Mouse (Mus musculus): Measurements from ENCODE around the gene Ltbp3. TPM values are rescaled to one million over a fixed set of nuclear protein-coding genes. Genes with fewer than 3 reads are reported as not detected.
A peak's percentile ranks its signal among the peaks of the same experiment; 100 is the strongest.

Ltbp3 gene
- polyA plus RNA-seq, 1 experiment from 2014 or later = 2.7 TPM

- H3K9ac ChIP-seq = peak overlapping the region; percentile 39; the same call in 1 of the 2 replicates
- H3K9me3 ChIP-seq (replicated peaks) = no peaks in the 10 kb centered on the region
- peak overlapping the region; percentile 25 for H3K4me3 ChIP-seq (replicated peaks)
- H3K4me1 ChIP-seq (replicated peaks) = peaks cover 13% of the 10 kb centered on the region
- WGBS (ENCODE audit: insufficient replicate concordance) = 27% methylated on average over 36 of the region's 36 CpGs
- ATAC-seq (ENCODE audit: low read depth) = no peak; the same call in 1 of the 2 replicates
- peaks cover 67% of the 10 kb centered on the region for H3K27me3 ChIP-seq
- peaks cover 47% of the 10 kb centered on the region for H3K36me3 ChIP-seq
- H3K27ac ChIP-seq = no peak overlapping the region
- H3K4me2 ChIP-seq = peak overlapping the region; percentile 51
- DNase-seq = no peak
Observed at GRCm38 (mm10) chr19:5756991-5757636, 16.4 kb downstream of the Ltbp3 start.

- DNase-seq (no peak), ATAC-seq (ENCODE audit: low read depth) (no peak)
- Histone ChIP-seq H3K36me3 (peaks cover 62% of the 10 kb centered on the region), H3K27ac (no peak overlapping the region), H3K4me1 (replicated peaks) (peaks cover 13% of the 10 kb centered on the region), H3K27me3 (peaks cover 49% of the 10 kb centered on the region), H3K9me3 (replicated peaks) (no peaks in the 10 kb centered on the region), H3K4me3 (replicated peaks) (no peak overlapping the region), H3K4me2 (no peak overlapping the region), H3K9ac (no peak overlapping the region)
- 84% methylated on average over 14 of the region's 14 CpGs for WGBS (ENCODE audit: insufficient replicate concordance)
Observed at GRCm38 (mm10) chr19:5758878-5759403, 18.2 kb downstream of the Ltbp3 start.

DNA sequence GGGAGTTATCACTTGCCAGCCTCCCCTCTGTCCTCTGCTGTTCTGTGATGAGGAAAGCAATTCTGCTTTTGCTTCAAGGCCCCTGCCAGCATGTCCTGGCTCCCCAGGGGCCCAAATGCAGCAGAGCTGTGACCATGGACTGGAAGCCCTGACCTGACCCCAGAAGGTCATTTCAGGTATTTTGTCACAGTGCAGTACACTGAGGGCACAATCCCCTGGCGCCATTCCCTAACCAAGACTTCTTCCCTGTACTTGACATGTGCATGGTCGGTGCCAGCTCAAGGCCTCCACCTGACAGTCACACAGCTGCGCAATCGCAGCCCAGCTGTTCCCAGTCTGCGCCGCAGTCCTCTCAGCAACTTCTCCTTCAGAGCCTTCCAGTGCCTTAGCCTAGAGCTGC, 22.5 kb downstream of the Ltbp3 start:
- no peak for DNase-seq
- Histone ChIP-seq H3K4me2 (no peak overlapping the region), H3K36me3 (peaks cover 95% of the 10 kb centered on the region)

GRCm38 (mm10) chr19:5767271-5767670, 26.6 kb downstream of the Ltbp3 start:
- H3K27ac ChIP-seq = no peak overlapping the region
- H3K9ac ChIP-seq = no peak overlapping the region
- ATAC-seq (ENCODE audit: low read depth) = no peak
- 67% methylated on average over 4 of the region's 4 CpGs for WGBS (ENCODE audit: insufficient replicate concordance)
- no peaks in the 10 kb centered on the region for H3K27me3 ChIP-seq
- no peak overlapping the region for H3K4me3 ChIP-seq (replicated peaks)
- peaks cover 31% of the 10 kb centered on the region for H3K4me1 ChIP-seq (replicated peaks)
- H3K36me3 ChIP-seq = peaks cover 70% of the 10 kb centered on the region
- H3K4me2 ChIP-seq = no peak overlapping the region
- no peak for DNase-seq
- H3K9me3 ChIP-seq (replicated peaks) = no peaks in the 10 kb centered on the region

More for the DNA sequence above, 22.5 kb downstream of the Ltbp3 start:
- Histone ChIP-seq H3K9ac (no peak overlapping the region), H3K27ac (0 out of 2 replicates have a peak overlapping the region, but pooled peaks have one; percentile 6), H3K27me3 (peaks cover 6% of the 10 kb centered on the region), H3K4me1 (replicated peaks) (peaks cover 3% of the 10 kb centered on the region; the same call in 1 of the 2 replicates), H3K9me3 (replicated peaks) (no peaks in the 10 kb centered on the region), H3K4me3 (replicated peaks) (no peak overlapping the region)
- WGBS (ENCODE audit: insufficient replicate concordance) = 87% methylated on average over 6 of the region's 6 CpGs
- ATAC-seq (ENCODE audit: low read depth) = no peak

GRCm38 (mm10) chr19:5770311-5770710, 29.6 kb downstream of the Ltbp3 start:
- H3K9me3 ChIP-seq (replicated peaks) = no peaks in the 10 kb centered on the region
- H3K9ac ChIP-seq = peak overlapping the region; percentile 82
- no peaks in the 10 kb centered on the region for H3K27me3 ChIP-seq
- H3K36me3 ChIP-seq = peaks cover 43% of the 10 kb centered on the region
- H3K27ac ChIP-seq = peak overlapping the region; percentile 78
- H3K4me3 ChIP-seq (replicated peaks) = peak overlapping the region; percentile 73
- DNase-seq (no peak), ATAC-seq (ENCODE audit: low read depth) (no peak)
- WGBS (ENCODE audit: insufficient replicate concordance) = 38% methylated on average over 9 of the region's 9 CpGs
- peak overlapping the region; percentile 92 for H3K4me2 ChIP-seq
- H3K4me1 ChIP-seq (replicated peaks) = peaks cover 31% of the 10 kb centered on the region

DNA sequence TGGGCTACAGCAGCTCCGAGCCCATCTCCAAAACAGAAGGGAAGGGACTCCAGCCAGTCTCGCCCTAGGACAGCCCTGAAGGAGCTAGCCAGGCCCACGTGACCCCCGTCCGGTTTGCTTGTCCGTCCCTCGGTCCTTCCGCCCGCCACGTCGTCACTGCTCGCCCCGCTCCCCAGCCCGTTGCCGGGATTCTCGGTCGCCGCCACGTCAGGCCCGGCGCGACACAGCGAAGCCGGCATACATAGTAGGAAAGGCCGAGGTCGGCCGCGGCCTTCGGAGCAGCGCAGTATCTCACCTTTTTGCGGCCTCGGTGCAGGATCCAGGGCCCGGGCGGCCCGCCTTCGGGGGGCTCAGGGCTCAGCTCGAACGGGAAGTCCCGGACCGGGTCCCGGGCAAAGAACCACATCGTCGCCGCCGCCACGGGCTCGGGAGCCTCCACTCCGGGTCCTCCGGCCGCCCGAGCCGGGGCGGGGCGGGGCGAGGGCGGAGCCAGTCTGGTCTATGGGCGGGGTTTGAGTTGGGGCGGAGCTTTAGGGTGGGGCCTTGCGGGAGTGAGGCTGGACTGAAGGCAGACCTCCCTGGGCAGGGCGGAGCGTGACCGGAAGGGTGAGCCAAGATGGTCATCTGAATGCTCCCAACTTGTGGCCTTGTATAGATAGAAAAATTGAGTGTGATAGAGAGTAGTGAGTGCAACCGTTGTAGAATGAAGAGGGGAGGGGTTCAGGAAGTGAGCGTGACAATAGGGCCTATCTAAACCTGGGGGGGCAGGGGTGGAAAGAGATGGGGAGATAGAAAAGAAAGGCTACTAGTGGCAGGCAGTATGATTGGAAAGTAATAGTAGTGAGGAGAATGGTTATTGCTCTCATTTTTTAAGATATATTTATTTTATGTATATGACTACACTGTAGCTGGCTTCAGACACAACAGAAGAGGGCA, 30.5 kb downstream of the Ltbp3 start, which contains the start of gene Scyl1:
Gene Scyl1 (minus strand): TSS at position 495 of the 936 bp plus-strand sequence.
- Histone ChIP-seq H3K9ac (peak within 1 kb of the TSS; percentile 82), H3K27ac (peak within 1 kb of the TSS; percentile 78), H3K4me2 (peak within 1 kb of the TSS; percentile 92), H3K4me1 (replicated peaks) (peaks cover 31% of the 10 kb centered on the region), H3K36me3 (peaks cover 34% of the 10 kb centered on the region), H3K27me3 (no peaks in the 10 kb centered on the region), H3K9me3 (replicated peaks) (no peaks in the 10 kb centered on the region), H3K4me3 (replicated peaks) (peak within 1 kb of the TSS; percentile 73)
- DNase-seq (peak; percentile 91), ATAC-seq (ENCODE audit: low read depth) (peak; percentile 94)
- under 1% methylated on average over 64 of the region's 64 CpGs for WGBS (ENCODE audit: insufficient replicate concordance)

- WGBS (ENCODE audit: insufficient replicate concordance) = 69% methylated on average over 9 of the region's 9 CpGs
- no peak overlapping the region for H3K9ac ChIP-seq
- H3K4me2 ChIP-seq = no peak overlapping the region
- DNase-seq = no peak
- no peak overlapping the region for H3K4me3 ChIP-seq (replicated peaks)
- no peaks in the 10 kb centered on the region for H3K36me3 ChIP-seq
- H3K27ac ChIP-seq = no peak overlapping the region
- no peaks in the 10 kb centered on the region for H3K4me1 ChIP-seq (replicated peaks)
- ATAC-seq (ENCODE audit: low read depth) = no peak
- no peaks in the 10 kb centered on the region for H3K9me3 ChIP-seq (replicated peaks)
- peaks cover 3% of the 10 kb centered on the region; the same call in 1 of the 2 replicates for H3K27me3 ChIP-seq
Observed at GRCm38 (mm10) chr19:5777387-5778032, 36.8 kb downstream of the Ltbp3 start.

DNA sequence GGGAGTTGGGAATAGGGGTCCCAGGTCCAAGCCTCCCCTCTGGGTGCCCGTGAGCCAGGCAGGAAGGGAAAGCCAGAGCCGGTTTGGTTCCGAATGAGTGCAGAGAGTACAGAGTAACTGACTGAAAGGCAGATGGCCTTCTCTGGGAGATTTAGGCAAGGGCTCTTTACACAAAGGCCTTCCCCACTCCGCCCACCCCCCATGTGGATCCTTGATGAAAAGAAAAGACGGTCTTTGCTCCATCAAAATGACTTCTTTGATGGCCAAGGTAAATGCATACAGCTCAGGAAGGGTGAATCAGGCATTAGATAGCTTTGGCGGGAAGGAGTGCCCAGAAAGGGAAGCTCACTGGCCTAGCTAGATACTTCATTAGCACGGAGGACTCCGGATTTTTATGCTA, 37.6 kb downstream of the Ltbp3 start:
- no peak overlapping the region for H3K4me2 ChIP-seq
- 61% methylated on average over 8 of the region's 8 CpGs for WGBS (ENCODE audit: insufficient replicate concordance)
- no peak for ATAC-seq (ENCODE audit: low read depth)
- H3K27ac ChIP-seq = no peak overlapping the region
- H3K27me3 ChIP-seq = peaks cover 3% of the 10 kb centered on the region; the same call in 1 of the 2 replicates
- no peak for DNase-seq
- H3K9ac ChIP-seq = no peak overlapping the region
- no peak overlapping the region for H3K4me3 ChIP-seq (replicated peaks)
- no peaks in the 10 kb centered on the region for H3K36me3 ChIP-seq
- no peaks in the 10 kb centered on the region for H3K4me1 ChIP-seq (replicated peaks)
- no peaks in the 10 kb centered on the region for H3K9me3 ChIP-seq (replicated peaks)

- Histone ChIP-seq H3K4me1 (replicated peaks) (no peaks in the 10 kb centered on the region), H3K4me2 (no peak overlapping the region), H3K36me3 (no peaks in the 10 kb centered on the region), H3K27me3 (peaks cover 3% of the 10 kb centered on the region; the same call in 1 of the 2 replicates), H3K27ac (no peak overlapping the region), H3K9ac (no peak overlapping the region), H3K4me3 (replicated peaks) (no peak overlapping the region), H3K9me3 (replicated peaks) (no peaks in the 10 kb centered on the region)
- 57% methylated on average over 7 of the region's 7 CpGs for WGBS (ENCODE audit: insufficient replicate concordance)
- ATAC-seq (ENCODE audit: low read depth) (no peak), DNase-seq (no peak)
Observed at GRCm38 (mm10) chr19:5780203-5780602, 39.5 kb downstream of the Ltbp3 start.

DNA sequence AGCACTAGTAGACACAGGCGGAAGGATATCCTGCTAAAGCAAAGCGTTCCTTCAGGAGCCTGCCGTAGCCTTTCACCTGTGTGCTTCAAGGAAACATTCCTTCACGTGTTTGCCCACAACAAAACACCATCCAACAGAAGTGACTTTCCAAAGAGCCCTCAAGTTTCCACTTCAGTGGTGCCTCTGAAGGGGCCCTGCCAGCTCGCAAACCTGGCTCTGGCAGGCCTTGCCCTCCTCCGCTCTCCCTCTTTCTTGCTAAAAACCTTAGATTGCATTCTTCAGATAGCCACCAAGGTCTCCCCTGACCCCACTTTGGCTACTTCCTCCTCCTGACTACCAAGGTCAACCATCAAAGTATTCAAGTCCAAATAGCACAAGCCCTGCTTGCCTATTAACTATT, 40.8 kb downstream of the Ltbp3 start:
- Histone ChIP-seq H3K27ac (no peak overlapping the region), H3K9me3 (replicated peaks) (no peaks in the 10 kb centered on the region), H3K4me3 (replicated peaks) (no peak overlapping the region), H3K4me1 (replicated peaks) (peaks cover under 1% of the 10 kb centered on the region), H3K36me3 (no peaks in the 10 kb centered on the region), H3K27me3 (peaks cover 3% of the 10 kb centered on the region; the same call in 1 of the 2 replicates), H3K4me2 (no peak overlapping the region), H3K9ac (no peak overlapping the region)
- DNase-seq = no peak
- 79% methylated on average over 6 of the region's 6 CpGs for WGBS (ENCODE audit: insufficient replicate concordance)
- ATAC-seq (ENCODE audit: low read depth) = no peak

- no peaks in the 10 kb centered on the region for H3K36me3 ChIP-seq
- no peaks in the 10 kb centered on the region for H3K9me3 ChIP-seq (replicated peaks)
- H3K27me3 ChIP-seq = peaks cover 3% of the 10 kb centered on the region; the same call in 1 of the 2 replicates
- DNase-seq = no peak
- no peak for ATAC-seq (ENCODE audit: low read depth)
- WGBS (ENCODE audit: insufficient replicate concordance) = 47% methylated on average over 1 of the region's 1 CpGs
- no peak overlapping the region for H3K9ac ChIP-seq
- H3K4me2 ChIP-seq = no peak overlapping the region
- H3K4me3 ChIP-seq (replicated peaks) = no peak overlapping the region
- no peak overlapping the region for H3K27ac ChIP-seq
- peaks cover 5% of the 10 kb centered on the region for H3K4me1 ChIP-seq (replicated peaks)
Observed at GRCm38 (mm10) chr19:5782121-5782520, 41.4 kb downstream of the Ltbp3 start.
